Mouse (Mus musculus) C3H10T1/2 (cell line): ENCODE results near the gene Nup153. TPM values are rescaled to one million over a fixed set of nuclear protein-coding genes. Genes with fewer than 3 reads are reported as not detected.

Experiments
- polyA plus RNA-seq, 2 experiments: library from polyadenylated mRNA; unstranded; fragments of >200 nt; fragmentation: generic; extraction: Trizol; gene quantifications; one replicate each; pipeline ENCODE4 v1.2.1; 2012; ENCODE audit warnings: missing spikeins in 2 of 2

The Nup153 gene
- polyA plus RNA-seq, result 1 to 10 TPM; 1.0 to 6.9 TPM

GRCm38 (mm10) chr13:46727837-46728268 is at the start of gene Nup153:
Gene Nup153, minus strand, starts transcription at chr13:46727940.

GRCm38 (mm10) chr13:46669048-46669619 is 58.6 kb downstream of the Nup153 start, which contains the start of gene Fam8a1:
Gene Fam8a1, plus strand, starts transcription at chr13:46669522.

Other genes with a start within 250 kb of the Nup153 start
- not detected for gene Cap2, start 226.1 kb downstream of the Nup153 start, polyA plus RNA-seq
- gene Fam8a1, start 58.4 kb downstream of the Nup153 start, polyA plus RNA-seq, result 1 to 10 TPM; 1.3 to 8.3 TPM
- 10 to 100 TPM in 1 of 2 experiments, 1 to 10 TPM in 1; 1.3 to 13.7 TPM for gene Kif13a, start 201.9 kb upstream of the Nup153 start, polyA plus RNA-seq